Mouse (Mus musculus) hindbrain, embryonic 12.5 days (tissue): ENCODE results near the gene Qrfpr. TPM values are rescaled to one million over a fixed set of nuclear protein-coding genes. Genes with fewer than 3 reads are reported as not detected.

Source experiments
- ATAC-seq: fragments of 200-750 bp; cut with Nextera tagmentation; 2 replicates; pipeline ENCODE4 v1.8.0; 2017; ENCODE audit warnings: moderate TSS enrichment; ENCODE audit not compliant: low FRiP score
- H3K27ac ChIP-seq: fragments of 300-500 bp; sonication (generic); 2 replicates; pipeline ENCODE4 v1.5.1; 2016; ENCODE audit warnings: mild to moderate bottlenecking
- H3K27me3 ChIP-seq: fragments of 300-500 bp; sonication (generic); 2 replicates; pipeline ENCODE4 v1.6.1; 2016; ENCODE audit warnings: mild to moderate bottlenecking
- H3K36me3 ChIP-seq: fragments of 300-500 bp; sonication (generic); 2 replicates; pipeline ENCODE4 v1.6.1; 2016; ENCODE audit warnings: mild to moderate bottlenecking
- H3K4me1 ChIP-seq: fragments of 300-500 bp; sonication (generic); 2 replicates; pipeline ENCODE4 v1.6.1; 2016
- H3K4me2 ChIP-seq: fragments of 300-500 bp; sonication (generic); replicated peaks from 2 replicates; pipeline ENCODE4 v1.6.1; 2016; ENCODE audit warnings: mild to moderate bottlenecking
- H3K4me3 ChIP-seq: fragments of 300-500 bp; sonication (generic); 2 replicates; pipeline ENCODE4 v1.5.1; 2016; ENCODE audit warnings: mild to moderate bottlenecking
- H3K9ac ChIP-seq: fragments of 300-500 bp; sonication (generic); 2 replicates; pipeline ENCODE4 v1.6.1; 2016; ENCODE audit warnings: mild to moderate bottlenecking, moderate library complexity
- H3K9me3 ChIP-seq: fragments of 300-500 bp; sonication (generic); replicated peaks from 2 replicates; pipeline ENCODE4 v1.6.1; 2016; ENCODE audit warnings: mild to moderate bottlenecking
- WGBS: fragments of 180-500 bp; shearing (Covaris S2); methylation state at CpG from one replicate; pipeline ENCODE4 v1.1.7; 2016; 5-methylcytosine and 5-hydroxymethylcytosine counted together
- polyA plus RNA-seq: library from polyadenylated mRNA; unstranded; fragments of >200 nt; fragmentation: Nextera tagmentation; extraction: Ambion mirVana; gene quantifications from 2 replicates; pipeline ENCODE4 v1.2.1, GENCODE M21; 2016

Gene Qrfpr
- polyA plus RNA-seq, 1 experiment from 2014 or later = 0.21 TPM

GRCm38 (mm10) chr3:36202932-36203331 is 19.2 kb downstream of the Qrfpr start:
- no peak overlapping the region for H3K27ac ChIP-seq
- H3K4me2 ChIP-seq = no peak overlapping the region
- 86% methylated on average over 7 of the region's 7 CpGs for WGBS
- H3K27me3 ChIP-seq = no peaks in the 10 kb centered on the region
- ATAC-seq = no peak
- no peak overlapping the region for H3K4me3 ChIP-seq
- no peaks in the 10 kb centered on the region for H3K36me3 ChIP-seq
- no peak overlapping the region for H3K9ac ChIP-seq
- no peaks in the 10 kb centered on the region for H3K9me3 ChIP-seq
- no peaks in the 10 kb centered on the region for H3K4me1 ChIP-seq

GRCm38 (mm10) chr3:36201098-36201497 is 21.0 kb downstream of the Qrfpr start:
- H3K36me3 ChIP-seq = no peaks in the 10 kb centered on the region
- H3K9me3 ChIP-seq = no peaks in the 10 kb centered on the region
- H3K27ac ChIP-seq = no peak overlapping the region
- H3K4me2 ChIP-seq = no peak overlapping the region
- 83% methylated on average over 5 of the region's 5 CpGs for WGBS
- H3K4me1 ChIP-seq = no peaks in the 10 kb centered on the region
- H3K4me3 ChIP-seq = no peak overlapping the region
- H3K27me3 ChIP-seq = no peaks in the 10 kb centered on the region
- ATAC-seq = no peak
- no peak overlapping the region for H3K9ac ChIP-seq

GRCm38 (mm10) chr3:36189243-36189642 is 32.9 kb downstream of the Qrfpr start:
- Histone ChIP-seq H3K27me3 (no peaks in the 10 kb centered on the region), H3K4me3 (no peak overlapping the region), H3K4me1 (no peaks in the 10 kb centered on the region), H3K4me2 (no peak overlapping the region), H3K27ac (no peak overlapping the region), H3K9me3 (no peaks in the 10 kb centered on the region), H3K36me3 (no peaks in the 10 kb centered on the region), H3K9ac (no peak overlapping the region)
- ATAC-seq = no peak
- WGBS = 91% methylated on average over 8 of the region's 8 CpGs

- Histone ChIP-seq H3K27ac (no peak overlapping the region), H3K36me3 (no peaks in the 10 kb centered on the region), H3K27me3 (no peaks in the 10 kb centered on the region), H3K9me3 (no peaks in the 10 kb centered on the region), H3K4me3 (no peak overlapping the region), H3K4me2 (no peak overlapping the region), H3K4me1 (no peaks in the 10 kb centered on the region), H3K9ac (no peak overlapping the region)
- ATAC-seq = no peak
- 82% methylated on average over 4 of the region's 4 CpGs for WGBS
Measured at GRCm38 (mm10) chr3:36186510-36186909, 35.6 kb downstream of the Qrfpr start.

DNA sequence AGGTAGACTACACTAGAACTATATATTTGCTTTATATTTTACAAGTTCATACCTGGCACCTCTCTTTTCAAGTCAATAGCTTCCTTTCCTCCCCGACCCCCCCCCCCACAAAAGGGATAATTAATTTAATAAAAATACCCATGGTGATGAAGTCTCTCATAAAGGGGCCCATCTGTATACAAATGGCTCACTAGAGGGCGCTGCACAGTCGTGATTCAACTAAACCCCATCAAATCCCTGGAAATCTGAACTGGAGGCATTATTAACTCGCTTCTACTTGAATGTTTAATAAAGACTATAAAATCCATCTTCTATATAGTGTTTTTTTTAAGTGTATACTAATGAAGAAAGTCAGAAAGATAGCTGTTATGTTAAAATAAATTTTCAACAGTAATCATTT is 40.6 kb downstream of the Qrfpr start:
- Histone ChIP-seq H3K4me1 (no peaks in the 10 kb centered on the region), H3K9ac (no peak overlapping the region), H3K36me3 (no peaks in the 10 kb centered on the region), H3K4me3 (no peak overlapping the region), H3K27me3 (no peaks in the 10 kb centered on the region), H3K9me3 (no peaks in the 10 kb centered on the region), H3K4me2 (no peak overlapping the region), H3K27ac (no peak overlapping the region)
- 11% methylated on average over 4 of the region's 4 CpGs for WGBS
- ATAC-seq = no peak

GRCm38 (mm10) chr3:36173761-36174160 is 48.4 kb downstream of the Qrfpr start:
- Histone ChIP-seq H3K9ac (no peak overlapping the region), H3K36me3 (0 out of 2 replicates have a peak, but pooled peaks cover 10% of the 10 kb centered on the region), H3K4me2 (no peak overlapping the region), H3K27ac (no peak overlapping the region), H3K27me3 (no peaks in the 10 kb centered on the region), H3K4me1 (no peaks in the 10 kb centered on the region), H3K9me3 (no peaks in the 10 kb centered on the region), H3K4me3 (no peak overlapping the region)
- no peak for ATAC-seq
- 95% methylated on average over 2 of the region's 2 CpGs for WGBS

GRCm38 (mm10) chr3:36171348-36171747 is 50.8 kb downstream of the Qrfpr start:
- Histone ChIP-seq H3K9me3 (no peaks in the 10 kb centered on the region), H3K9ac (no peak overlapping the region), H3K27ac (no peak overlapping the region), H3K27me3 (no peaks in the 10 kb centered on the region), H3K4me2 (no peak overlapping the region), H3K4me3 (no peak overlapping the region), H3K36me3 (peaks cover 25% of the 10 kb centered on the region), H3K4me1 (no peaks in the 10 kb centered on the region)
- no peak for ATAC-seq
- 88% methylated on average over 1 of the region's 1 CpGs for WGBS

GRCm38 (mm10) chr3:36170670-36171210 is 51.4 kb downstream of the Qrfpr start:
- 96% methylated on average over 1 of the region's 1 CpGs for WGBS
- H3K36me3 ChIP-seq = peaks cover 31% of the 10 kb centered on the region
- no peaks in the 10 kb centered on the region for H3K9me3 ChIP-seq
- H3K4me3 ChIP-seq = no peak overlapping the region
- H3K9ac ChIP-seq = no peak overlapping the region
- H3K4me1 ChIP-seq = no peaks in the 10 kb centered on the region
- no peak for ATAC-seq
- H3K27me3 ChIP-seq = no peaks in the 10 kb centered on the region
- no peak overlapping the region for H3K4me2 ChIP-seq
- no peak overlapping the region for H3K27ac ChIP-seq

DNA sequence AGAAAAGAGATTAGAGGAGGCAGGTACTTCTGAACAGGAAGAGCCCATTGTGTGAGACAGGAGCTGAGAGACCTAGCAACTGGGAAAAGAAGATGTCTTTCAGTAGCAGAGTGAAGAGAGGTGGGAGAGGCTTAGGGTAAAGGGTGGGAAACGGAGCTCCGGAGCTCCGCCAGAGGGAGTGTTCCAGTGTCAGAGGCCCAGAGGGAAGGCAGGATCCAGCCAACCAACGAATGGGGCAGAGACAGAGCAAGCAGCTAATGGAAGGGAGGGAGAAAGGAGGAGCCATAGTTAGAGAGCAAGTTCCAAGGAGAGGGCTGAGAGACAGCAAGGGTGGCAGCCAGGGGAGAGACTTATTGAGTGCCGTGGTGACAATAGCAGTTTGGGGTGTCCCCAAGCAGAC is 66.8 kb downstream of the Qrfpr start:
- Histone ChIP-seq H3K4me2 (no peak overlapping the region), H3K36me3 (peaks cover 10% of the 10 kb centered on the region)

GRCm38 (mm10) chr3:36150934-36151686 is 71.0 kb downstream of the Qrfpr start, which contains the start of gene D3Ertd254e:
D3Ertd254e (plus strand) TSS chr3:36151017.
- Histone ChIP-seq H3K4me2 (peak within 1 kb of the TSS; percentile 62), H3K4me1 (peaks cover 16% of the 10 kb centered on the region), H3K4me3 (peak within 1 kb of the TSS; percentile 84), H3K9ac (peak within 1 kb of the TSS; percentile 81), H3K36me3 (no peaks in the 10 kb centered on the region), H3K27ac (peak within 1 kb of the TSS; percentile 88), H3K27me3 (no peaks in the 10 kb centered on the region), H3K9me3 (no peaks in the 10 kb centered on the region)
- ATAC-seq = peak; percentile 100
- whole genome bisulfite sequencing = under 1% methylated on average over 54 of the region's 54 CpGs

More for the DNA sequence above, 66.8 kb downstream of the Qrfpr start:
- no peak for ATAC-seq
- Histone ChIP-seq H3K4me1 (peaks cover 16% of the 10 kb centered on the region), H3K4me3 (no peak overlapping the region), H3K27ac (no peak overlapping the region), H3K9ac (no peak overlapping the region), H3K9me3 (0 out of 2 replicates have a peak, but pooled peaks cover 9% of the 10 kb centered on the region), H3K27me3 (no peaks in the 10 kb centered on the region)
- WGBS = 20% methylated on average over 5 of the region's 5 CpGs

DNA sequence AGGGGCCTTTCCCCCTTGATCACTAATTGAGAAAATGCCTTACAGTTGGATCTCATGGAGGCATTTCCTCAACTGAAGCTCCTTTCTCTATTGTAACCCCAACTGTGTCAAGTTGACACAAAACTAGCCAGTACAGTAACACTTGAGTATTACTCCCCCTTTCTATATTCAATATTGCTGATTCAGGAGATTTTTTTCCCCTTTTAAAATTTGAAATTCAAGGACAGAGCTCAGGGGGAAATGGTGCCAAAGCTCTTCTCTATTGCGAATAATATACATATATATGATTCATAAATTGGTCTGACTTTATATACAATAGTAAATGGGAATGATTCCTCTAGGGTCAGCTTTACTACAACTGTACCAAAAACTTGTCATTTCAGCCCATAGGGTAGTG is 71.6 kb downstream of the Qrfpr start:
- H3K4me1 ChIP-seq = peaks cover 16% of the 10 kb centered on the region
- H3K4me3 ChIP-seq = peak overlapping the region; percentile 84
- peak; percentile 2; the same call in 1 of the 2 replicates for ATAC-seq
- H3K4me2 ChIP-seq = peak overlapping the region; percentile 62
- 10% methylated on average over 1 of the region's 1 CpGs for WGBS
- no peaks in the 10 kb centered on the region for H3K27me3 ChIP-seq
- H3K9me3 ChIP-seq = no peaks in the 10 kb centered on the region
- H3K36me3 ChIP-seq = no peaks in the 10 kb centered on the region
- H3K9ac ChIP-seq = no peak overlapping the region
- no peak overlapping the region for H3K27ac ChIP-seq

GRCm38 (mm10) chr3:36138996-36139395 is 83.1 kb downstream of the Qrfpr start:
- no peaks in the 10 kb centered on the region for H3K27me3 ChIP-seq
- no peak overlapping the region for H3K4me2 ChIP-seq
- H3K27ac ChIP-seq = no peak overlapping the region
- no peak overlapping the region for H3K4me3 ChIP-seq
- no peaks in the 10 kb centered on the region for H3K9me3 ChIP-seq
- no peaks in the 10 kb centered on the region for H3K36me3 ChIP-seq
- ATAC-seq = no peak
- H3K9ac ChIP-seq = no peak overlapping the region
- H3K4me1 ChIP-seq = no peaks in the 10 kb centered on the region

- WGBS = 81% methylated on average over 1 of the region's 1 CpGs
- Histone ChIP-seq H3K9me3 (no peaks in the 10 kb centered on the region), H3K36me3 (no peaks in the 10 kb centered on the region), H3K4me1 (no peaks in the 10 kb centered on the region), H3K4me2 (no peak overlapping the region), H3K9ac (no peak overlapping the region), H3K27me3 (no peaks in the 10 kb centered on the region), H3K4me3 (no peak overlapping the region), H3K27ac (no peak overlapping the region)
- no peak for ATAC-seq
Measured at GRCm38 (mm10) chr3:36138171-36138660, 83.9 kb downstream of the Qrfpr start.
